Mouse (Mus musculus): Measurements from ENCODE around the gene Kdm4b. TPM values are rescaled to one million over a fixed set of nuclear protein-coding genes. Genes with fewer than 3 reads are reported as not detected.

Kdm4b gene
- polyA plus RNA-seq, 1 experiment from 2014 or later = 86.6 TPM

GRCm38 (mm10) chr17:56303160-56303846 is 22.6 kb upstream of the Kdm4b start, which contains the start of gene Uhrf1:
Gene Uhrf1, plus strand, starts transcription at chr17:56303321.
- Histone ChIP-seq H3K9ac (peak within 1 kb of the TSS; percentile 65), H3K4me3 (peak within 1 kb of the TSS; percentile 94), H3K36me3 (replicated peaks) (no peaks in the 10 kb centered on the region), H3K4me1 (peaks cover 30% of the 10 kb centered on the region), H3K27ac (no peak within 1 kb of the TSS), H3K4me2 (peak within 1 kb of the TSS; percentile 98), H3K9me3 (no peaks in the 10 kb centered on the region), H3K27me3 (replicated peaks) (no peaks in the 10 kb centered on the region)
- peak; percentile 37 for ATAC-seq (replicated peaks)
- WGBS = under 1% methylated on average over 43 of the region's 43 CpGs

GRCm38 (mm10) chr17:56303847-56304586 is 21.8 kb upstream of the Kdm4b start:
- H3K4me1 ChIP-seq = peaks cover 30% of the 10 kb centered on the region
- peak overlapping the region; percentile 98 for H3K4me2 ChIP-seq
- H3K9me3 ChIP-seq = no peaks in the 10 kb centered on the region
- no peaks in the 10 kb centered on the region for H3K27me3 ChIP-seq (replicated peaks)
- H3K4me3 ChIP-seq = peak overlapping the region; percentile 94
- H3K9ac ChIP-seq = peak overlapping the region; percentile 65
- H3K27ac ChIP-seq = no peak overlapping the region
- no peaks in the 10 kb centered on the region for H3K36me3 ChIP-seq (replicated peaks)
- peak; percentile 96 for ATAC-seq (replicated peaks)
- WGBS = under 1% methylated on average over 68 of the region's 68 CpGs

GRCm38 (mm10) chr17:56304718-56305117 is 21.1 kb upstream of the Kdm4b start:
- H3K9me3 ChIP-seq = no peaks in the 10 kb centered on the region
- 8% methylated on average over 11 of the region's 11 CpGs for WGBS
- H3K9ac ChIP-seq = no peak overlapping the region
- H3K36me3 ChIP-seq (replicated peaks) = no peaks in the 10 kb centered on the region
- no peak overlapping the region for H3K27ac ChIP-seq
- peak overlapping the region; percentile 94 for H3K4me3 ChIP-seq
- peaks cover 30% of the 10 kb centered on the region for H3K4me1 ChIP-seq
- peak overlapping the region; percentile 98 for H3K4me2 ChIP-seq
- H3K27me3 ChIP-seq (replicated peaks) = no peaks in the 10 kb centered on the region
- ATAC-seq (replicated peaks) = 0 out of 2 replicates have a peak, but pooled peaks have one; percentile 13

GRCm38 (mm10) chr17:56305156-56305555 is 20.7 kb upstream of the Kdm4b start:
- Histone ChIP-seq H3K9ac (no peak overlapping the region), H3K4me2 (peak overlapping the region; percentile 98), H3K27me3 (replicated peaks) (no peaks in the 10 kb centered on the region), H3K9me3 (no peaks in the 10 kb centered on the region), H3K27ac (no peak overlapping the region), H3K36me3 (replicated peaks) (no peaks in the 10 kb centered on the region), H3K4me3 (peak overlapping the region; percentile 94), H3K4me1 (peaks cover 30% of the 10 kb centered on the region)
- WGBS = 27% methylated on average over 9 of the region's 9 CpGs
- no peak for ATAC-seq (replicated peaks)

- ATAC-seq (replicated peaks) = no peak
- H3K4me3 ChIP-seq = no peak overlapping the region
- no peaks in the 10 kb centered on the region for H3K27me3 ChIP-seq (replicated peaks)
- no peak overlapping the region for H3K9ac ChIP-seq
- 72% methylated on average over 8 of the region's 8 CpGs for WGBS
- H3K9me3 ChIP-seq = no peaks in the 10 kb centered on the region
- H3K27ac ChIP-seq = no peak overlapping the region
- H3K4me2 ChIP-seq = no peak overlapping the region; the same call in 1 of the 2 replicates
- H3K4me1 ChIP-seq = peaks cover 30% of the 10 kb centered on the region
- no peaks in the 10 kb centered on the region for H3K36me3 ChIP-seq (replicated peaks)
Observed at GRCm38 (mm10) chr17:56305826-56306225, 20.0 kb upstream of the Kdm4b start.

- Histone ChIP-seq H3K9ac (no peak overlapping the region), H3K4me1 (peaks cover 24% of the 10 kb centered on the region), H3K27ac (no peak overlapping the region), H3K4me3 (no peak overlapping the region), H3K36me3 (replicated peaks) (no peaks in the 10 kb centered on the region), H3K4me2 (no peak overlapping the region), H3K27me3 (replicated peaks) (no peaks in the 10 kb centered on the region), H3K9me3 (no peaks in the 10 kb centered on the region)
- 84% methylated on average over 6 of the region's 6 CpGs for WGBS
- ATAC-seq (replicated peaks) = no peak
Observed at GRCm38 (mm10) chr17:56308088-56308487, 17.8 kb upstream of the Kdm4b start.

- no peak for ATAC-seq (replicated peaks)
- H3K4me1 ChIP-seq = peaks cover 16% of the 10 kb centered on the region
- H3K9me3 ChIP-seq = no peaks in the 10 kb centered on the region
- H3K27me3 ChIP-seq (replicated peaks) = no peaks in the 10 kb centered on the region
- no peaks in the 10 kb centered on the region for H3K36me3 ChIP-seq (replicated peaks)
- H3K27ac ChIP-seq = no peak overlapping the region
- H3K9ac ChIP-seq = no peak overlapping the region
- H3K4me2 ChIP-seq = no peak overlapping the region
- 87% methylated on average over 15 of the region's 15 CpGs for WGBS
- no peak overlapping the region for H3K4me3 ChIP-seq
Observed at GRCm38 (mm10) chr17:56309191-56309945, 16.5 kb upstream of the Kdm4b start.

- Histone ChIP-seq H3K4me3 (no peak overlapping the region), H3K36me3 (replicated peaks) (no peaks in the 10 kb centered on the region), H3K27me3 (replicated peaks) (no peaks in the 10 kb centered on the region), H3K4me1 (peaks cover 25% of the 10 kb centered on the region), H3K27ac (no peak overlapping the region), H3K9ac (no peak overlapping the region), H3K9me3 (no peaks in the 10 kb centered on the region), H3K4me2 (no peak overlapping the region)
- 66% methylated on average over 3 of the region's 3 CpGs for WGBS
- no peak for ATAC-seq (replicated peaks)
Observed at GRCm38 (mm10) chr17:56324419-56324818, 1.4 kb upstream of the Kdm4b start.

GRCm38 (mm10) chr17:56326153-56327147 is 588 bp downstream of the Kdm4b start:
- ATAC-seq (replicated peaks) = peak; percentile 60
- Histone ChIP-seq H3K27me3 (replicated peaks) (no peaks in the 10 kb centered on the region), H3K4me3 (peak overlapping the region; percentile 81), H3K9ac (peak overlapping the region; percentile 91), H3K4me2 (peak overlapping the region; percentile 75), H3K4me1 (peaks cover 46% of the 10 kb centered on the region), H3K9me3 (no peaks in the 10 kb centered on the region), H3K27ac (peak overlapping the region; percentile 98), H3K36me3 (replicated peaks) (no peaks in the 10 kb centered on the region)
- WGBS = 1% methylated on average over 63 of the region's 67 CpGs

GRCm38 (mm10) chr17:56329267-56329666 is 3.4 kb downstream of the Kdm4b start:
- Histone ChIP-seq H3K9me3 (no peaks in the 10 kb centered on the region), H3K4me2 (no peak overlapping the region), H3K36me3 (replicated peaks) (no peaks in the 10 kb centered on the region), H3K9ac (no peak overlapping the region), H3K27me3 (replicated peaks) (no peaks in the 10 kb centered on the region), H3K27ac (no peak overlapping the region), H3K4me3 (no peak overlapping the region), H3K4me1 (peaks cover 61% of the 10 kb centered on the region)
- ATAC-seq (replicated peaks) = no peak

- H3K27ac ChIP-seq = no peak overlapping the region
- no peaks in the 10 kb centered on the region for H3K9me3 ChIP-seq
- ATAC-seq (replicated peaks) = no peak
- H3K27me3 ChIP-seq (replicated peaks) = no peaks in the 10 kb centered on the region
- no peak overlapping the region for H3K9ac ChIP-seq
- 73% methylated on average over 3 of the region's 3 CpGs for WGBS
- H3K4me1 ChIP-seq = peaks cover 57% of the 10 kb centered on the region
- no peak overlapping the region for H3K4me3 ChIP-seq
- H3K4me2 ChIP-seq = no peak overlapping the region
- H3K36me3 ChIP-seq (replicated peaks) = no peaks in the 10 kb centered on the region
Observed at GRCm38 (mm10) chr17:56330345-56330744, 4.5 kb downstream of the Kdm4b start.

All from midbrain, embryonic 15.5 days (tissue).